Mouse (Mus musculus): ENCODE data around the gene Smg7.

- no peak for TF ChIP-seq POLR2A (IDR thresholded peaks at IDR 0.05; ENCODE audit: borderline replicate concordance, insufficient read depth, low read length)
- TF ChIP-seq CTCF (IDR thresholded peaks at IDR 0.05; ENCODE audit: borderline replicate concordance, insufficient read depth, low read depth, low read length), result no peak
Observed at GRCm38 (mm10) chr1:152828168-152828567, 74.3 kb downstream of the Smg7 start.
